In the genomic region with DNA sequence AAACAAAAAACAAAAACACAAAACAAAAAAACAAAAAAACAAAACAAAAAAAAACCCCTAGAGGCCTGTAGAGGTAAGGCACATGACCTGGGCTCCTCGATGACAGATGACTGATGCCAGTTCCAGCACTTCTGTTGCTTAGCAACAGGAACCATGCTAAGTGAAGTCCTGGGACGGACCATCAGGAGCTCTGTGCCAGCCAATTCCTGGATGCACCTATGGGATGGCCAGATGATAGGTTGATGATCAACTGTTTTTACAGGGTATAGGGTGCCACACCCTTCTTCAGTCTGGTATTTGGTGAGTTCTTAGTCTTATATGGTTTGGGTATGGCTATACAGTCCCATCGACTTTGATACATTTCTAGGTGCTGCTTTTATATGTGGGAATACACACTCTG, we compare ENCODE assay signal across 21 mouse cellular contexts.
DNase-seq lines count a peak whose midpoint lies in the region; ATAC-seq and TF ChIP-seq lines count a peak whose summit lies in the region.
"Had no signal": no experiment of that assay in that cellular context is flagged by ENCODE, and none has a peak within 500 bp of the region (broad histone marks: within the 10 kb centered on the region; RNA-seq: fewer than 3 reads in every experiment).

No protein-coding gene starts in this region.

- TF ChIP-seq CTCF in hindbrain, postnatal 0 days (IDR thresholded peaks at IDR 0.05; ENCODE audit: low read depth) = peak; percentile 25; the same call in 1 of the 2 replicates
- TF ChIP-seq CTCF in midbrain, postnatal 0 days (IDR thresholded peaks at IDR 0.05) = 0 out of 2 replicates have a peak, but pooled peaks have one; percentile 7

- 44% methylated on average over 3 of the region's 3 CpGs for WGBS in hindbrain, postnatal 0 days
- 40% methylated on average over 3 of the region's 3 CpGs for WGBS in hindbrain, embryonic 14.5 days
- WGBS in neural tube, embryonic 12.5 days = 43% methylated on average over 3 of the region's 3 CpGs
- WGBS in midbrain, postnatal 0 days = 40% methylated on average over 3 of the region's 3 CpGs

- H3K9ac ChIP-seq in hindbrain, postnatal 0 days (replicated peaks; ENCODE audit: low read length) = no peak overlapping the region
- no peak overlapping the region for H3K9ac ChIP-seq in hindbrain, embryonic 14.5 days
- H3K9ac ChIP-seq in neural tube, embryonic 12.5 days = no peak overlapping the region
- H3K9ac ChIP-seq in midbrain, postnatal 0 days (replicated peaks; ENCODE audit: low read length, poor library complexity, severe bottlenecking) = no peak overlapping the region
- H3K9ac ChIP-seq: embryonic facial prominence, embryonic 12.5 days; kidney, embryonic 15.5 days; neural tube, embryonic 13.5 days; stomach, embryonic 15.5 days had no signal

- no peak overlapping the region for H3K27ac ChIP-seq in hindbrain, postnatal 0 days
- H3K27ac ChIP-seq in hindbrain, embryonic 14.5 days = no peak overlapping the region
- no peak overlapping the region for H3K27ac ChIP-seq in neural tube, embryonic 12.5 days
- H3K27ac ChIP-seq in midbrain, postnatal 0 days (ENCODE audit: low read depth, low read length) = no peak overlapping the region
- H3K27ac ChIP-seq: embryonic facial prominence, embryonic 12.5 days; gastrocnemius, adult 2 months; heart, embryonic 10.5 days; hindbrain, embryonic 10.5 days; kidney, embryonic 15.5 days; neural tube, embryonic 13.5 days; stomach, embryonic 15.5 days had no signal

- no peaks in the 10 kb centered on the region for H3K27me3 ChIP-seq in hindbrain, postnatal 0 days (ENCODE audit: insufficient read depth, low read length)
- 0 out of 2 replicates have a peak, but pooled peaks cover 4% of the 10 kb centered on the region for H3K27me3 ChIP-seq in hindbrain, embryonic 14.5 days (ENCODE audit: control insufficient read depth, insufficient read depth, low read length)
- H3K27me3 ChIP-seq in neural tube, embryonic 12.5 days (replicated peaks) = no peaks in the 10 kb centered on the region
- no peaks in the 10 kb centered on the region for H3K27me3 ChIP-seq in midbrain, postnatal 0 days (ENCODE audit: insufficient read depth, low read length)
- H3K27me3 ChIP-seq: CH12.LX; embryonic facial prominence, embryonic 12.5 days; kidney, embryonic 15.5 days; neural tube, embryonic 13.5 days; stomach, embryonic 15.5 days had no signal

- no peaks in the 10 kb centered on the region for H3K4me1 ChIP-seq in hindbrain, postnatal 0 days (ENCODE audit: insufficient read depth, low read length)
- H3K4me1 ChIP-seq in hindbrain, embryonic 14.5 days (replicated peaks; ENCODE audit: control insufficient read depth, insufficient read depth, low read length) = no peaks in the 10 kb centered on the region
- H3K4me1 ChIP-seq in neural tube, embryonic 12.5 days = 0 out of 2 replicates have a peak, but pooled peaks cover 2% of the 10 kb centered on the region
- H3K4me1 ChIP-seq in midbrain, postnatal 0 days (ENCODE audit: insufficient read depth, low read length) = no peaks in the 10 kb centered on the region
- H3K4me1 ChIP-seq: embryonic facial prominence, embryonic 12.5 days; heart, embryonic 10.5 days; kidney, embryonic 15.5 days; stomach, embryonic 15.5 days had no signal

- ATAC-seq in hindbrain, postnatal 0 days = peak; percentile 55; the same call in 1 of the 2 replicates
- no peak for ATAC-seq in hindbrain, embryonic 14.5 days (ENCODE audit: low FRiP score)
- ATAC-seq in neural tube, embryonic 12.5 days (ENCODE audit: low FRiP score, low read depth) = peak; percentile 21; the same call in 1 of the 2 replicates
- ATAC-seq in midbrain, postnatal 0 days (ENCODE audit: low FRiP score) = no peak; the same call in 1 of the 2 replicates
- ATAC-seq: intestine, embryonic 16.5 days; lung, postnatal 0 days had no signal

- no peaks in the 10 kb centered on the region for H3K36me3 ChIP-seq in hindbrain, postnatal 0 days (ENCODE audit: insufficient read depth, low read length)
- no peaks in the 10 kb centered on the region for H3K36me3 ChIP-seq in hindbrain, embryonic 14.5 days (replicated peaks; ENCODE audit: control insufficient read depth, insufficient read depth)
- no peaks in the 10 kb centered on the region for H3K36me3 ChIP-seq in neural tube, embryonic 12.5 days
- H3K36me3 ChIP-seq in midbrain, postnatal 0 days (ENCODE audit: insufficient read depth, low read length) = no peaks in the 10 kb centered on the region
- H3K36me3 ChIP-seq: embryonic facial prominence, embryonic 12.5 days; heart, embryonic 10.5 days; hindbrain, embryonic 10.5 days; kidney, embryonic 15.5 days; neural tube, embryonic 13.5 days; stomach, embryonic 15.5 days had no signal

- H3K4me2 ChIP-seq in hindbrain, postnatal 0 days (ENCODE audit: low read depth, low read length) = no peak overlapping the region
- no peak overlapping the region for H3K4me2 ChIP-seq in hindbrain, embryonic 14.5 days (replicated peaks)
- no peak overlapping the region for H3K4me2 ChIP-seq in neural tube, embryonic 12.5 days (replicated peaks)
- H3K4me2 ChIP-seq in midbrain, postnatal 0 days (ENCODE audit: low read depth, low read length, poor library complexity, severe bottlenecking) = no peak overlapping the region
- H3K4me2 ChIP-seq: embryonic facial prominence, embryonic 12.5 days; kidney, embryonic 15.5 days; neural tube, embryonic 13.5 days; stomach, embryonic 15.5 days had no signal

- H3K9me3 ChIP-seq in hindbrain, postnatal 0 days (ENCODE audit: low read length) = no peaks in the 10 kb centered on the region
- H3K9me3 ChIP-seq in hindbrain, embryonic 14.5 days (ENCODE audit: control insufficient read depth, low read length) = no peaks in the 10 kb centered on the region
- no peaks in the 10 kb centered on the region for H3K9me3 ChIP-seq in neural tube, embryonic 12.5 days
- no peaks in the 10 kb centered on the region for H3K9me3 ChIP-seq in midbrain, postnatal 0 days (ENCODE audit: low read length)
- H3K9me3 ChIP-seq: embryonic facial prominence, embryonic 12.5 days; heart, embryonic 10.5 days; hindbrain, embryonic 10.5 days; kidney, embryonic 15.5 days; neural tube, embryonic 13.5 days; stomach, embryonic 15.5 days had no signal

- peak; percentile 22 for DNase-seq in embryo, embryonic 10.5 days (ENCODE audit: low spot score)
- DNase-seq in embryo, embryonic 11 days = no peak
- peak; percentile 34 for DNase-seq in hindbrain, postnatal 0 days (ENCODE audit: low spot score)
- DNase-seq in hindbrain, embryonic 14.5 days (ENCODE audit: low spot score) = no peak
- DNase-seq in neural tube, embryonic 10.5 days (ENCODE audit: extremely low spot score, low spot score) = no peak
- DNase-seq in midbrain, postnatal 0 days (ENCODE audit: low spot score) = peak; percentile 28
- DNase-seq: cerebellum, adult 9-11 months; gastrocnemius, adult 2 months; liver; right cerebral cortex, postnatal 25 days had no signal

- no peak overlapping the region for H3K4me3 ChIP-seq in hindbrain, postnatal 0 days (ENCODE audit: low read length)
- no peak overlapping the region for H3K4me3 ChIP-seq in hindbrain, embryonic 14.5 days (replicated peaks; ENCODE audit: low read length)
- H3K4me3 ChIP-seq in neural tube, embryonic 12.5 days = no peak overlapping the region
- H3K4me3 ChIP-seq in midbrain, postnatal 0 days (ENCODE audit: low read depth, low read length) = no peak overlapping the region
- H3K4me3 ChIP-seq: embryonic facial prominence, embryonic 12.5 days; erythroblast, embryonic 14.5 days; gastrocnemius, adult 2 months; heart, embryonic 10.5 days; hindbrain, embryonic 10.5 days; kidney, embryonic 15.5 days; neural tube, embryonic 13.5 days; stomach, embryonic 15.5 days had no signal

Comparison
In these comparisons a context has a peak if more than half of its experiments do, and no peak if none do; other contexts are left out.
1. DNase-seq: peak in embryo, embryonic 10.5 days (single experiment), hindbrain, postnatal 0 days (single experiment) and midbrain, postnatal 0 days (single experiment); none in embryo, embryonic 11 days (single experiment), hindbrain, embryonic 14.5 days (single experiment) and neural tube, embryonic 10.5 days (single experiment).
2. ATAC-seq: peak in hindbrain, postnatal 0 days (single experiment) and neural tube, embryonic 12.5 days (single experiment); none in hindbrain, embryonic 14.5 days (single experiment) and midbrain, postnatal 0 days (single experiment).